Mouse (Mus musculus) neural tube, embryonic 15.5 days (tissue): ENCODE results near the gene Nceh1. TPM values are rescaled to one million over a fixed set of nuclear protein-coding genes. Genes with fewer than 3 reads are reported as not detected.

ENCODE experiments used
- ATAC-seq: fragments of 200-750 bp; cut with Nextera tagmentation; 2 replicates; pipeline ENCODE4 v1.8.0; 2017; ENCODE audit warnings: mild to moderate bottlenecking, moderate TSS enrichment, moderate library complexity; ENCODE audit not compliant: low FRiP score
- H3K27ac ChIP-seq: fragments of 300-500 bp; sonication (generic); replicated peaks from 2 replicates; pipeline ENCODE4 v1.5.1; 2015; ENCODE audit warnings: mild to moderate bottlenecking, inconsistent platforms
- H3K27me3 ChIP-seq: fragments of 300-500 bp; sonication (generic); replicated peaks from 2 replicates; pipeline ENCODE4 v1.6.1; 2015; ENCODE audit warnings: inconsistent platforms
- H3K36me3 ChIP-seq: fragments of 300-500 bp; sonication (generic); 2 replicates; pipeline ENCODE4 v1.6.1; 2015; ENCODE audit warnings: inconsistent platforms
- H3K4me1 ChIP-seq: fragments of 300-500 bp; sonication (generic); 2 replicates; pipeline ENCODE4 v1.6.1; 2015; ENCODE audit warnings: inconsistent platforms
- H3K4me2 ChIP-seq: fragments of 300-500 bp; sonication (generic); 2 replicates; pipeline ENCODE4 v1.6.1; 2015; ENCODE audit warnings: inconsistent platforms, mild to moderate bottlenecking, moderate library complexity
- H3K4me3 ChIP-seq: fragments of 300-500 bp; sonication (generic); replicated peaks from 2 replicates; pipeline ENCODE4 v1.5.1; 2015; ENCODE audit warnings: mild to moderate bottlenecking, inconsistent platforms
- H3K9ac ChIP-seq: fragments of 300-500 bp; sonication (generic); replicated peaks from 2 replicates; pipeline ENCODE4 v1.6.1; 2015; ENCODE audit warnings: mild to moderate bottlenecking, inconsistent platforms
- H3K9me3 ChIP-seq: fragments of 300-500 bp; sonication (generic); replicated peaks from 2 replicates; pipeline ENCODE4 v1.6.1; 2016; ENCODE audit warnings: inconsistent platforms
- WGBS: fragments of 180-500 bp; shearing (Covaris S2); methylation state at CpG from one replicate; pipeline ENCODE4 v1.1.7; 2015; ENCODE audit warnings: mixed read lengths; 5-methylcytosine and 5-hydroxymethylcytosine counted together
- polyA plus RNA-seq: library from polyadenylated mRNA; unstranded; fragments of >200 nt; fragmentation: Nextera tagmentation; extraction: Ambion mirVana; gene quantifications from 2 replicates; pipeline ENCODE4 v1.2.1, GENCODE M21; 2015

The Nceh1 gene
- polyA plus RNA-seq, 1 experiment from 2014 or later, result 16.3 TPM

DNA sequence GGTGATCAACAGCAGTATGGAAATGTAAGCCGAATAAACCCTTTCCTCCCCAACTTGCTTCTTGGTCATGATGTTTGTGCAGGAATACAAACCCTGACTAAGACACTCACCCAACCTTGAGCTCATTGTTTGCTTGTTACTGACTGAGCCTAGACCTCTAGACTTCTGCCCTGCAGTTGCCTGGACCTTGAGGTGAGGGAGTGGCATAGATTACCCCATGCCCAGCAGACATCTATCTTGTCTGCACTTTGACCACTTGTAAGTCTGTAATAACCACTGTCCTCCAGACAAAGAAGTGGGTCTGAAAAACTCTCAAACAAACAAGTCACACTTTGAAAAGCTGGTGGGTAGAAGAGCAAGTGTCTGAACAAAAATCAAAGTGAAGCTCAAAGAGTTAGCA is 136.9 kb downstream of the Nceh1 start:
- 100% methylated on average over 1 of the region's 1 CpGs for WGBS
- Histone ChIP-seq H3K27me3 (no peaks in the 10 kb centered on the region), H3K4me1 (peaks cover 7% of the 10 kb centered on the region; the same call in 1 of the 2 replicates), H3K9ac (no peak overlapping the region), H3K9me3 (no peaks in the 10 kb centered on the region), H3K36me3 (no peaks in the 10 kb centered on the region), H3K27ac (no peak overlapping the region), H3K4me3 (no peak overlapping the region), H3K4me2 (no peak overlapping the region)
- ATAC-seq, result no peak

DNA sequence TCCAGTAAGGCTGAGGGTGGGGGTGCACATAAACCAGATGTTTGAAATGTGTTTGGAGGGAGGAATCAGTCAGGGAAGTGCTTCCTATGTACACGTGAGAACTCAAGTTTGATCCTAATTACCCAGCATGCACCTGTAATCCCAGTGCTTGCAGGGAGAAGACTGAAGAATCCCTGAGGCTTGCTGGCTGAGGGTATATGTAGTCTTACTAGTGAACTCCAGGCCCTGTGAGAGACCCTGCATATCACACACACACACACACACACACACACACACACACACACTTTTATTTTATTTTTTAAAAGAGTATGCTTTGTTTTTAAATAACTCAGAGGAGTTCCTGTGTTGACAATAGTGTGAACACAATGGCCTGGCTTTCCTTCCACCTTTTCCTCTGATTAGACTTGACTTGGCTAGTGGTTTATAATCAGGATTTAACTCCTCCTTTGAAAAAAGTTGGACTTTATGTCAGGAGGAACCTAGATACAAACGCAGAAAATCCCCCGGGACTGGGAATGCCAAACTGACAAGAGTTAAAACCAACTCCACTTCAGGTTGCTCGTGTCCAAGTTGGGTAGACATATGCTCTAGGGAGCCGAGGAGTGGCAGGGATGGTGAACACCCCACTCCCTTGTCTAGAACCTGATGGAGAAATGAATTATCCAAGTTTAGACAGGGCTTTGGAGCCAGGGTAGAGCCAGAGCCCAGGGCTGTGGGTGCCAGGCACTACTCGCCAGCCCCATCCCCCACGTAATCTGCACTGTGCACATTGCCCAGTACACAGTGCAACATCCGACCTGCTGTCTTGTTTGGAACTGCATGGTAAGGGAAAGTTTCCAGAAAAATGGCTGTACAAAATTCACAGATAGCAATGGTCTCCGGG is 138.1 kb downstream of the Nceh1 start:
- Histone ChIP-seq H3K27me3 (no peaks in the 10 kb centered on the region), H3K4me3 (no peak overlapping the region), H3K4me2 (no peak overlapping the region), H3K36me3 (no peaks in the 10 kb centered on the region), H3K9me3 (no peaks in the 10 kb centered on the region), H3K27ac (no peak overlapping the region), H3K4me1 (peaks cover 7% of the 10 kb centered on the region; the same call in 1 of the 2 replicates), H3K9ac (no peak overlapping the region)
- 88% methylated on average over 9 of the region's 9 CpGs for whole genome bisulfite sequencing
- no peak for ATAC-seq

DNA sequence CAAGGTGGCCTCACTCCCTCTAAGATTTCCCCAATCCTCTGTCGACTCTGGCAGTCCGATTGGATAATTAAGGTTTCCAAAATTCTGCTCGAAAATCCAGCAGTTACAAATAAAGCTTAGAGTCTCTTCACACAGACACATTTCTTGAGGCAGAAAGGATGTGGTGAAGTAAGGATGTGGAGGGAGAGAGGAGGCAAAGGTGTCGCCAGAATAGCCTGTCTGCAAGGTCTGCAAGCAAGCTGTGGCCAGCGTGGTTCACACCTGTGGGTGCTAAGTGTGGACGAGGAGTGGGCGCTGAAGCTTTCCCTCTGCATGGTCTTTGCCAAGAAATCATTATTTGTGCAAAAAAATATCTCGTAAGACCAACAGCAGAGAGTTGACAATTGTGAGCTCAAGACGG is 139.8 kb downstream of the Nceh1 start:
- Histone ChIP-seq H3K9me3 (no peaks in the 10 kb centered on the region), H3K27ac (no peak overlapping the region), H3K4me3 (no peak overlapping the region), H3K36me3 (no peaks in the 10 kb centered on the region), H3K4me1 (no peaks in the 10 kb centered on the region), H3K27me3 (no peaks in the 10 kb centered on the region), H3K9ac (no peak overlapping the region), H3K4me2 (no peak overlapping the region)
- ATAC-seq, result no peak
- 90% methylated on average over 9 of the region's 9 CpGs for WGBS

GRCm38 (mm10) chr3:27323551-27323950 is 140.8 kb downstream of the Nceh1 start:
- no peaks in the 10 kb centered on the region for H3K4me1 ChIP-seq
- no peak overlapping the region for H3K4me3 ChIP-seq
- H3K4me2 ChIP-seq, result no peak overlapping the region
- no peaks in the 10 kb centered on the region for H3K27me3 ChIP-seq
- no peak overlapping the region for H3K27ac ChIP-seq
- no peak for ATAC-seq
- H3K9ac ChIP-seq, result no peak overlapping the region
- H3K9me3 ChIP-seq, result no peaks in the 10 kb centered on the region
- no peaks in the 10 kb centered on the region for H3K36me3 ChIP-seq
- WGBS, result 71% methylated on average over 5 of the region's 5 CpGs

- Histone ChIP-seq H3K4me3 (no peak overlapping the region), H3K36me3 (no peaks in the 10 kb centered on the region), H3K9me3 (no peaks in the 10 kb centered on the region), H3K9ac (no peak overlapping the region), H3K4me1 (no peaks in the 10 kb centered on the region), H3K4me2 (no peak overlapping the region), H3K27ac (no peak overlapping the region), H3K27me3 (no peaks in the 10 kb centered on the region)
- WGBS, result 77% methylated on average over 4 of the region's 4 CpGs
- no peak for ATAC-seq
These were observed 143.9 kb downstream of the Nceh1 start for GRCm38 (mm10) chr3:27326633-27327191.

GRCm38 (mm10) chr3:27330706-27331105 is 147.9 kb downstream of the Nceh1 start:
- no peaks in the 10 kb centered on the region for H3K36me3 ChIP-seq
- ATAC-seq, result no peak
- H3K27ac ChIP-seq, result no peak overlapping the region
- H3K4me2 ChIP-seq, result no peak overlapping the region
- H3K9me3 ChIP-seq, result no peaks in the 10 kb centered on the region
- 90% methylated on average over 5 of the region's 5 CpGs for WGBS
- no peak overlapping the region for H3K4me3 ChIP-seq
- no peak overlapping the region for H3K9ac ChIP-seq
- no peaks in the 10 kb centered on the region for H3K27me3 ChIP-seq
- no peaks in the 10 kb centered on the region for H3K4me1 ChIP-seq

Other genes with a start within 250 kb of the Nceh1 start
- 6.0 and 15.9 TPM in 2 replicates for gene Ect2, start 29.1 kb upstream of the Nceh1 start, polyA plus RNA-seq
- 0.09 and 0.75 TPM in 2 replicates for gene Tnfsf10, start 134.1 kb downstream of the Nceh1 start, polyA plus RNA-seq
- 1.7 and 2.2 TPM in 2 replicates for gene Ghsr, start 188.4 kb downstream of the Nceh1 start, polyA plus RNA-seq